Mouse (Mus musculus): Measurements from ENCODE around the gene Gm10775. TPM values are rescaled to one million over a fixed set of nuclear protein-coding genes. Genes with fewer than 3 reads are reported as not detected.

Gene Gm10775
- total RNA-seq (2021) = not detected

DNA sequence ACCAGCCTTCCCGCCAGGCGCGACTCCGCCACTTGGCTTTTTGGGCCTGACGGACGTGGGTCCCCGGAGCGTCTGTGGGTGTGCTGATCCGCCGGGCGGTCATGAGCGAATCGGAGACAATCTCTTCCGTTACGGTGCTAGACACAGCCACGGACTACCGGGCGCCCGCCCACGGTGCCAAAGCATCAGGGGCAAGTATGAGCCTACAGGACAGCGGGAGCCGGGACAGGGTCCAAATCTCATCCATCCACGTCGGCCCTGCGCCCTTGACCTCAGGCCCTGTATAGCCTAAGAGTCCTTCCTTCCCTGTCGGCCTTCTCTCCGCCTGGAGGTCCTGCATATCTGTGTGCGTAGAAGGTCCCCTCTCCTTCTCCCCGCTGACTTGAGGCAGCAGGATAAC is at the start of gene Gm10775:
Gm10775 (plus strand) TSS at position 301 of the 400 bp plus-strand sequence.
- intact Hi-C loops (cut with DNase I) = no loop called here
- no peak for DNase-seq (ENCODE audit: low spot score)

DNA sequence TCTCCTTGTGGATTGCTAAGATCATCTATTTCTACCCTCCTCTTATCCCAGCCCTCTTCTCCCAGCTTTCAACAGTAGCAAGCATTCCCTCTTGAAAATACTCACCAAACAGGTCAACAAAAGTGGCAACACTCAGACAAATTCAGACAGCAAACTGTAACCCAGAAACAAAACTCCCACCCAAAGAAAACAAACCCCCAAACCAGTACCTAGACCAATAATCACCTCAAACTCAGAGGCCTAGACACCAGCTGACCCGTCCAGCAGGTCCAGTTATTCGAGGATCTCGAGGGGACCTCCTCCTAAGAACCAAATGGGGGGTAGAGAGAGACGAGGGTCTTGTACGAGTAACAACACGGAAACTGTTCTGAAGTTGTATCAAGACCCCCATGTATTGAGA is 33.4 kb upstream of the Gm10775 start:
- DNase-seq (ENCODE audit: low spot score) = no peak

GRCm38 (mm10) chr13:65226657-65227056 is 32.7 kb upstream of the Gm10775 start:
- DNase-seq (ENCODE audit: low spot score) = no peak
- intact Hi-C loops (cut with DNase I) = no loop called here

More for the DNA sequence above, 33.4 kb upstream of the Gm10775 start:
- intact Hi-C loops (cut with DNase I) = no loop called here

GRCm38 (mm10) chr13:65237211-65237610 is 22.1 kb upstream of the Gm10775 start:
- intact Hi-C loops (cut with DNase I) = no loop called here
- no peak for DNase-seq (ENCODE audit: low spot score)

DNA sequence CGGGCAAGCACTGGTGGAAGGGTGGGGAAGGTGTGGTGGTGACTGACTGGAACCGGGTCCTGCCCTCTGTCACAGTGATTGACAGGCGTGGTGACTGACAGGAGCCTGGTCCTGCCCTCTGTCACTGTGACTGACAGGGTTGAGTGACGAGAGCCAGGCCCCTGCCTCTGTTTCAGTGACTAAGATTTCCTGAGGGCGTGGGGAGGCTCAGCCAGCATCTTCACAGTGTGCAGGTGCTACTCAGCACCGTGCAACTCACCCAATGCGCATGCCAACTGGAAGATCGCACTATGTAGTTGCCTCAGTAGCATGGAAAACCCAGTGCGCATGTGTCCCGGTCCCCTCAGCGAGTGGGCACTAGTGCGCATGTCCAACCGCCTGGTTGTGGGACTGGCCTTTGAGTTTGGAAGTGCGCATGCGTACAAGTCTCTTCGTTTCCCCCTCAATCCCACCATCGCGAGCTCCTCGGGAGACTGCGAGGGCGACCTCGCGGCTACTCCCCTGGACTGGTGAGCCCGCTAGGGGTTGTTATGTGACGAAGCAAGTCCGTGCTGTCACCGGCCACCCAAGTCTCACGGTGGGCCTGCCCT is 18.7 kb upstream of the Gm10775 start:
- intact Hi-C loops (cut with DNase I) = loop anchor here (1.0 to 5.0 kb wide), 2 partner anchors 38 to 128 kb away; partner anchors contain the start of genes Mfsd14b and Zfp369
- DNase-seq (ENCODE audit: low spot score) = peak; percentile 89

DNA sequence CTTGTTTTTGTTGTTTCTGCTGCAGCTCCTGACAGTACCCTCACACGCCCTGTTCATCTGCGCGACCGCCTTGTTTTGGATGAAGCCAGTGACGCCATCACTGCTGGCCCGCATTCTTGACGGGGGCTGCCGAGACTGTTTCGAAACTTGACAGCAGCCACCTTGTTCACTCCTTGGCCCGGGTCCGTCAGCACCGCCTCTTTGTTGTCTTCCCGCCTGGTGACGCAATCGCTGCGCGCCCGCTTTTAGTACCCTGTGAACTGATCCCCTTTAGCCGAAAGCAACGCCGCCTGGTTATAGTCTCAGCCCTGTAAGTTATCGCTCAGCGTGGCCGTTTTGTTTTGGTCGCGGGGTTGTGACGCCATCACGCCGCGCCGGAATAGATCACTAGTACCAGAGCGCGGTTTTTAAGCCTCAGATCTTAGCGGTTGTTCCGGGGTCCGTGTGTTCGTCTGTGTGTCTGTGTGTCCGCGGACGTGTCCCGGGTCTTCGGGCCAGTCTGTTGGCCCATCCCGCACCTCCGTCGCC is 18.2 kb upstream of the Gm10775 start:
- intact Hi-C loops (cut with DNase I) = loop anchor here (1.0 to 5.0 kb wide), 2 partner anchors 37 to 129 kb away; partner anchors contain the start of genes Mfsd14b and Zfp369
- peak; percentile 84 for DNase-seq (ENCODE audit: low spot score)

- intact Hi-C loops (cut with DNase I) = loop anchor here (1.0 to 5.0 kb wide), 2 partner anchors 37 to 129 kb away; partner anchors contain the start of genes Mfsd14b and Zfp369
- no peak for DNase-seq (ENCODE audit: low spot score)
Observed at GRCm38 (mm10) chr13:65241627-65242318, 17.6 kb upstream of the Gm10775 start.

DNA sequence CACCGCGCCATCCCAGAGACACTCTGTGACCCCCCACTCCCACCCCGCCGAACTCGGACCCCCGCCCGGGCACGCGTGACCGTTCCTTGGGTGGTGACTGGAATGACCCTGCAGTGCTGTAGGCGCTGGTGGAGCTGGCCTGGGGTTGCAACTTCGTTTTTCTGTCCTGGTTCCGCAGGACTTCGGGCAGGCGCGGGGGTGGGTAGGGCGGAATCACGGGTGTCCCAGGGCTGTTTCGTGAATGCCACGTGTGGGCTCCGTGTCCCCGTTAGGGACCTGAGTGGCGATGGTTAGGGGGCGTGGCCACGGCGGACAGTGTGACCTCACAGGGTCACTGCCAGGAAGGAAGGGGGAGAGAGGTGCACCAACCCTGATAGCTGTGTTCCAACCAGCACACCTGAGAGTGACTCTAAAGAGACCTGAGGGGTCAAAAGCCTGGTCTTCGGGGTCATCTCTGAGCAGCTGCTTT is 17.0 kb upstream of the Gm10775 start:
- intact Hi-C loops (cut with DNase I) = loop anchor here (5.0 kb wide), 1 partner anchor 130 kb away; the partner anchor contains the start of gene Mfsd14b
- no peak for DNase-seq (ENCODE audit: low spot score)

DNA sequence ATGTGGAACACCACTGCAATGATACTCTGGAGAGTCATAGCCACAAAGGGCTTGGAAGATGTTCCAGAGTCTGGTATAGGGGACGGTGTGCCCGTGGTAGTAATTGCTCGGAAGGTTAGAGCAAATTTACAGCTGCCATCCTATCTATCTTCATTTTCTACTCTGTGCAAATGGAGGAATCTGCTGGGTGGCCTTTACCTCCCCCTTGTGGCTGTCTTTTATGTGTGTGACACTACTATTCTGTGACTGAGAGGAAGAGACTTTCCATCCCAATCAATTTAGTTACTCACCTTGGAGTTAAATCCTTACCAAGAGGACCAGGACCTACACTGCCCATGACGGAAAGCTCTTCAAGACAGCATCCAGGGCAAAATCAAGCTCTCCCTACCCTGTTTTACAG is 16.1 kb upstream of the Gm10775 start:
- no peak for DNase-seq (ENCODE audit: low spot score)
- intact Hi-C loops (cut with DNase I) = loop anchor here (5.0 kb wide), 1 partner anchor 131 kb away; the partner anchor contains the start of gene Mfsd14b

DNA sequence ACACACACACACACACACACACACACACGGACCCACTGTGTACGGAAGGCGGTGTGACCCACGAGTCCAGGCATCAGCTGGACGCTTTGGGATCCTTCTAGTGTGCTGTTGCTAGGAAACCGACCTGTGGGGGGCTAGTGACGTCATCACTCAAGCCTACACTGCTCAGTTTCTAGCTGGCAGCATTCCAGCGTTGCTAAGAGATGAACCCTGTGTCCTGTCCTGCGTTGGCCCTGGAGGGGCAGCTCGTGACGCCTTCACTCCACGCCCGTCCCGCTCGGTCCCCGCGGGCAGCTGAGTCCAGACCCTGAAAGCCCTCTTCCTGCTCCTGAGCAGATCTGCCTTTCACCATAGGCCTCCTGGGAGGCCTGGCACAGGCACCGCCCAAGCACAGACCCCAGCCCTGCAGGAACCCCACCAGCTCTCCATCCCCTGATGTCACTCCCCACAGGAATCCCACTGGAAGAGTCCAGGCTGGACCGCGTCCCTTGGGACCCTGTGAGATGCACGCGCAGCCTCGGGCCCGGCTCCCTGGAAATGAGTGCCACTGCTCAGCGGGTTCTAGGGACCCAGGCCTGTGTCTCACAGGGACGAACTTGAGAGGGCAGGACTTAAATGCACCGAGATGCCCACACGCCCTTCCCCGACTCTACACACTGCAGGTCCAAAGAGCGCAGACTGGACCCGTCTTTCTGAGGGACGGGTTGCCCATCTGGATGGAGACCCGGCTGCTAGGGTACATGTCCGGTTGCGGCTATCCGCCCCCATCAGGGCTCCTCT is 974 bp upstream of the Gm10775 start:
- no peak for DNase-seq (ENCODE audit: low spot score)
- intact Hi-C loops (cut with DNase I) = no loop called here

GRCm38 (mm10) chr13:65262086-65262485 is 2.7 kb downstream of the Gm10775 start:
- intact Hi-C loops (cut with DNase I) = no loop called here
- DNase-seq (ENCODE audit: low spot score) = no peak

DNA sequence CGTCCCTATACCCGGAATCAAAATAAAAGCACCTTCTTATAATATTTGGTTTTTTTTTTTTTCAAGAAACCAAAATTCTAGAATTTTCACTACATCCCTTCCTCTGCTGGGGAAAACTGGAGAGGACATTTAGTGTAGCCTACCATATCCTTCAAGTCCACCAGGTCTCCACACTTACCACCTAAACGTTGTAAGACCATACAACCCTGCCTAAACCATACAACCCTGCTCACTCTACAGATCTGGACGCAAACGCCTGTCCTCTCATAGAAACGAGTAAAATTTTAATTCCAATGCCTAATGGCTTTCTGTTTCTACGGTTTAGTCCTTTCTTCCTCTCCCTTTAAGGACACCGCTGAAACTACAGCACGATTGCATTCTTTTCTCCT is 18.6 kb downstream of the Gm10775 start:
- intact Hi-C loops (cut with DNase I) = loop anchor here (1.0 to 5.0 kb wide), 2 partner anchors 37 to 166 kb away; partner anchors contain the start of gene Mfsd14b
- no peak for DNase-seq (ENCODE audit: low spot score)

- intact Hi-C loops (cut with DNase I) = loop anchor here (1.0 to 5.0 kb wide), 2 partner anchors 37 to 166 kb away; partner anchors contain the start of gene Mfsd14b
- DNase-seq (ENCODE audit: low spot score) = peak; percentile 90
Observed at GRCm38 (mm10) chr13:65278383-65279341, 19.3 kb downstream of the Gm10775 start, which contains the start of gene Zfp369. TSS of gene Zfp369 (plus strand) at chr13:65278814.

- DNase-seq (ENCODE audit: low spot score) = no peak
- intact Hi-C loops (cut with DNase I) = no loop called here
Observed at GRCm38 (mm10) chr13:65286771-65287170, 27.4 kb downstream of the Gm10775 start.

- no peak for DNase-seq (ENCODE audit: low spot score)
- intact Hi-C loops (cut with DNase I) = no loop called here
Observed at GRCm38 (mm10) chr13:65296354-65296753, 37.0 kb downstream of the Gm10775 start.
